Mouse (Mus musculus) left cerebral cortex, adult 11 months (tissue): Measurements from ENCODE around the gene H2-DMb2.

Source experiments
- DNase-seq: peaks from one replicate; pipeline ENCODE4 v3.0.0; 2022; ENCODE audit warnings: low spot score

H2-DMb2 gene

GRCm38 (mm10) chr17:34118873-34119248 lies 24.2 kb upstream of the H2-DMb2 start:
- no peak for DNase-seq

- DNase-seq: peak; percentile 99
Observed at GRCm38 (mm10) chr17:34119249-34120179, 23.6 kb upstream of the H2-DMb2 start, which contains the start of gene H2-DMa. TSS of gene H2-DMa (plus strand) at chr17:34119541.

GRCm38 (mm10) chr17:34120180-34120723 lies 22.9 kb upstream of the H2-DMb2 start:
- peak; percentile 81 for DNase-seq

- peak; percentile 76 for DNase-seq
Observed at GRCm38 (mm10) chr17:34120814-34121171, 22.3 kb upstream of the H2-DMb2 start.

GRCm38 (mm10) chr17:34121172-34121878 lies 21.8 kb upstream of the H2-DMb2 start:
- DNase-seq: peak; percentile 91

GRCm38 (mm10) chr17:34121879-34122187 lies 21.3 kb upstream of the H2-DMb2 start:
- DNase-seq: no peak

- peak; percentile 93 for DNase-seq
Observed at GRCm38 (mm10) chr17:34122188-34122984, 20.7 kb upstream of the H2-DMb2 start, which contains the start of gene Brd2. TSS of gene Brd2 (minus strand) at chr17:34122634.

- DNase-seq: no peak
Observed at GRCm38 (mm10) chr17:34123111-34123510, 20.0 kb upstream of the H2-DMb2 start.

- no peak for DNase-seq
Observed at GRCm38 (mm10) chr17:34123518-34123917, 19.6 kb upstream of the H2-DMb2 start.

GRCm38 (mm10) chr17:34124649-34125048 lies 18.5 kb upstream of the H2-DMb2 start:
- no peak for DNase-seq

GRCm38 (mm10) chr17:34126826-34127420 lies 16.2 kb upstream of the H2-DMb2 start:
- no peak for DNase-seq

GRCm38 (mm10) chr17:34127475-34127874 lies 15.6 kb upstream of the H2-DMb2 start:
- DNase-seq: no peak

GRCm38 (mm10) chr17:34128264-34128937 lies 14.7 kb upstream of the H2-DMb2 start:
- no peak for DNase-seq

- no peak for DNase-seq
Observed at GRCm38 (mm10) chr17:34128944-34129791, 13.9 kb upstream of the H2-DMb2 start.

- DNase-seq: no peak
Observed at GRCm38 (mm10) chr17:34130073-34130947, 12.8 kb upstream of the H2-DMb2 start.

- DNase-seq: no peak
Observed at GRCm38 (mm10) chr17:34131911-34132310, 11.2 kb upstream of the H2-DMb2 start.

- DNase-seq: no peak
Observed at GRCm38 (mm10) chr17:34133289-34133688, 9.8 kb upstream of the H2-DMb2 start.

GRCm38 (mm10) chr17:34134451-34134850 lies 8.7 kb upstream of the H2-DMb2 start:
- DNase-seq: no peak
